Comparison of ENCODE assay signal across 13 mouse cellular contexts in the genomic region with DNA sequence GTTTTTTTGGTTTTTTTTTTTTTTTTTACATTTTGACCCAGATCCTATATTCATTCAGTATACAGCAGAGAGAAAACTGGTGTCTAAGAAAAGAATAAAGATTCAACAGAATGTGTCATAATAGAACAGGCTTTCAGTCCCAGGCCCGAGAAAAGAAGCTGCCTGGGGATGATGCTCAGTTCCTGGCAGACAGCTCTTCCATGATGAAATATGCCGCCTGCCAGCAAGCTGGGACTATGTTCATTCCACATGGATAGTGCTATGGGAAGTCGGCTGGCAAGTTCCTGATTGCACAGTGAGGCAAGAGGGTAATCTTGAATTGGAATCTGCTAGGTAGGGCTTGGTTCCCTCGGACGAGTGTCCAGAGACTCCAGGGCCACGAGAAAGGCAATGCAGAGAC. TPM values are rescaled to one million over a fixed set of nuclear protein-coding genes. Genes with fewer than 3 reads are reported as not detected.
DNase-seq lines count a peak whose midpoint lies in the region; ATAC-seq and TF ChIP-seq lines count a peak whose summit lies in the region.
"Had no signal": no experiment of that assay in that cellular context is flagged by ENCODE, and none has a peak within 500 bp of the region (broad histone marks: within the 10 kb centered on the region; RNA-seq: fewer than 3 reads in every experiment).

No protein-coding gene starts in this region.

- peak; percentile 35 for DNase-seq in brain, embryonic 14.5 days (ENCODE audit: low read depth)
- DNase-seq in frontal cortex, adult 2 months (ENCODE audit: extremely low spot score in 1 of 2, low spot score in 1 of 2), result peak; percentile 1 to 37
- DNase-seq in kidney, postnatal 10 days, result no peak
- DNase-seq: kidney, postnatal 25 days had no signal

- H3K9me3 ChIP-seq in intestine, postnatal 0 days (ENCODE audit: control insufficient read depth), result no peaks in the 10 kb centered on the region
- no peaks in the 10 kb centered on the region for H3K9me3 ChIP-seq in intestine, embryonic 15.5 days
- H3K9me3 ChIP-seq: hindbrain, embryonic 12.5 days; liver, embryonic 12.5 days; megakaryocyte, embryonic 14.5 days; neural tube, embryonic 13.5 days had no signal

- WGBS in intestine, postnatal 0 days, result 73% methylated on average over 6 of the region's 6 CpGs
- WGBS in intestine, embryonic 15.5 days, result 69% methylated on average over 6 of the region's 6 CpGs
- 77% methylated on average over 6 of the region's 6 CpGs for WGBS in macrophage (ENCODE audit: missing documents)

- no peak overlapping the region for H3K9ac ChIP-seq in intestine, postnatal 0 days (ENCODE audit: low read depth, low read length)
- no peak overlapping the region for H3K9ac ChIP-seq in intestine, embryonic 15.5 days
- H3K9ac ChIP-seq: hindbrain, embryonic 12.5 days; liver, embryonic 12.5 days; neural tube, embryonic 13.5 days had no signal

- no peaks in the 10 kb centered on the region for H3K79me2 ChIP-seq in macrophage (ENCODE audit: inconsistent target)

- no peaks in the 10 kb centered on the region for H3K36me3 ChIP-seq in intestine, postnatal 0 days (ENCODE audit: control insufficient read depth, insufficient read depth)
- no peaks in the 10 kb centered on the region for H3K36me3 ChIP-seq in intestine, embryonic 15.5 days
- H3K36me3 ChIP-seq in macrophage (ENCODE audit: inconsistent target), result no peaks in the 10 kb centered on the region
- H3K36me3 ChIP-seq: hindbrain, embryonic 12.5 days; liver, embryonic 12.5 days had no signal

- H3K27ac ChIP-seq in intestine, postnatal 0 days (ENCODE audit: low read depth, low read length), result no peak overlapping the region
- H3K27ac ChIP-seq in intestine, embryonic 15.5 days, result no peak overlapping the region
- peak overlapping the region; percentile 46 for H3K27ac ChIP-seq in macrophage
- H3K27ac ChIP-seq: hindbrain, embryonic 12.5 days; liver, embryonic 12.5 days; neural tube, embryonic 13.5 days had no signal

- no peak overlapping the region for H3K4me2 ChIP-seq in intestine, postnatal 0 days (replicated peaks; ENCODE audit: low read depth)
- H3K4me2 ChIP-seq in intestine, embryonic 15.5 days (replicated peaks), result no peak overlapping the region
- H3K4me2 ChIP-seq: hindbrain, embryonic 12.5 days; liver, embryonic 12.5 days; neural tube, embryonic 13.5 days had no signal

- ATAC-seq in intestine, postnatal 0 days, result peak; percentile 37
- ATAC-seq in intestine, embryonic 15.5 days, result no peak
- ATAC-seq in activated CD4-positive, CD25-positive, alpha-beta regulatory T cell, adult 4 months, result no peak
- ATAC-seq: liver, embryonic 12.5 days had no signal

- no peak overlapping the region for H3K4me3 ChIP-seq in intestine, postnatal 0 days (ENCODE audit: low read depth, low read length)
- no peak overlapping the region for H3K4me3 ChIP-seq in intestine, embryonic 15.5 days (replicated peaks)
- no peak overlapping the region for H3K4me3 ChIP-seq in macrophage (ENCODE audit: inconsistent target)
- H3K4me3 ChIP-seq: erythroblast, embryonic 14.5 days; hindbrain, embryonic 12.5 days; liver, embryonic 12.5 days; megakaryocyte, embryonic 14.5 days; neural tube, embryonic 13.5 days had no signal

- no peaks in the 10 kb centered on the region for H3K4me1 ChIP-seq in intestine, postnatal 0 days (replicated peaks; ENCODE audit: control insufficient read depth, insufficient read depth, low read length)
- H3K4me1 ChIP-seq in intestine, embryonic 15.5 days (replicated peaks), result no peaks in the 10 kb centered on the region
- H3K4me1 ChIP-seq: hindbrain, embryonic 12.5 days; neural tube, embryonic 13.5 days had no signal

- TF ChIP-seq CTCF in intestine, postnatal 0 days (IDR thresholded peaks at IDR 0.05; ENCODE audit: low read depth), result no peak
- TF ChIP-seq CTCF in brain, embryonic 14.5 days (IDR thresholded peaks at IDR 0.05; ENCODE audit: borderline replicate concordance, extremely low read depth, insufficient read depth, insufficient read length), result no peak

- TF ChIP-seq POLR2A in brain, embryonic 14.5 days (IDR thresholded peaks at IDR 0.05; ENCODE audit: borderline replicate concordance, extremely low read depth, insufficient read depth, insufficient read length, poor library complexity, severe bottlenecking), result no peak

- H3K27me3 ChIP-seq in intestine, postnatal 0 days (replicated peaks; ENCODE audit: control insufficient read depth, insufficient read depth, low read length), result no peaks in the 10 kb centered on the region
- H3K27me3 ChIP-seq in intestine, embryonic 15.5 days (replicated peaks), result no peaks in the 10 kb centered on the region
- H3K27me3 ChIP-seq: hindbrain, embryonic 12.5 days; liver, embryonic 12.5 days; megakaryocyte, embryonic 14.5 days; neural tube, embryonic 13.5 days had no signal

RNA-seq across cellular contexts. Expression of a gene that starts 5.1 kb away (rescaled TPM):
- polyA plus RNA-seq in intestine, postnatal 0 days (2015; fragmentation: Nextera tagmentation; extraction: Ambion mirVana), result 3.4 and 3.6 TPM in 2 replicates
- polyA plus RNA-seq in intestine, embryonic 15.5 days (2015; fragmentation: Nextera tagmentation; extraction: Ambion mirVana), result 2.4 and 2.5 TPM in 2 replicates
- 7.1 and 8.5 TPM in 2 replicates for polyA plus RNA-seq in brain, embryonic 14.5 days (2012; rRNA removed)
- 10.6 and 12.6 TPM in 2 replicates for polyA plus RNA-seq in frontal cortex, adult 2 months (2012; rRNA removed)
- total RNA-seq in macrophage (2018; cell fraction: chromatin; rRNA removed), result 10 to 100 TPM in 16 of 26 experiments, 1 to 10 TPM in 9, under 1 TPM in 1; 0.87 to 28.2 (median 12.8) TPM
- 10 to 100 TPM in 1 of 26 experiments, 1 to 10 TPM in 25; 1.6 to 10.1 (median 6.8) TPM for total RNA-seq in macrophage (2018; cell fraction: cytosol; rRNA removed)
- 10 to 100 TPM in 11 of 26 experiments, 1 to 10 TPM in 15; 1.3 to 19.6 (median 9.2) TPM for total RNA-seq in macrophage (2018; cell fraction: nucleus; rRNA removed)
- polyA plus RNA-seq in macrophage (2018), result 3.3 to 8.8 TPM (median 6.5 TPM) in 3 replicates
- polyA plus RNA-seq in activated CD4-positive, CD25-positive, alpha-beta regulatory T cell, adult 4 months (2017; shearing (Covaris generic)), result 1 to 10 TPM in 1 of 2 experiments, under 1 TPM in 1; 0.98 to 1.3 TPM
- polyA plus RNA-seq: erythroblast, embryonic 14.5 days had no signal

RNA-seq across cellular contexts. Expression of a gene that starts 42.0 kb away (rescaled TPM):
- 230 and 233 TPM in 2 replicates for polyA plus RNA-seq in intestine, postnatal 0 days (2015; fragmentation: Nextera tagmentation; extraction: Ambion mirVana)
- 203 and 215 TPM in 2 replicates for polyA plus RNA-seq in intestine, embryonic 15.5 days (2015; fragmentation: Nextera tagmentation; extraction: Ambion mirVana)
- 335 and 340 TPM in 2 replicates for polyA plus RNA-seq in brain, embryonic 14.5 days (2012; rRNA removed)
- polyA plus RNA-seq in frontal cortex, adult 2 months (2012; rRNA removed), result 250 and 295 TPM in 2 replicates
- 10 to 100 TPM in 1 of 26 experiments, 1 to 10 TPM in 25; 1.2 to 25.2 (median 4.5) TPM for total RNA-seq in macrophage (2018; cell fraction: chromatin; rRNA removed)
- total RNA-seq in macrophage (2018; cell fraction: cytosol; rRNA removed), result 10 to 100 TPM; 54.9 to 99.9 (median 75.4) TPM
- total RNA-seq in macrophage (2018; cell fraction: nucleus; rRNA removed), result 10 to 100 TPM; 12.2 to 56.9 (median 31.4) TPM
- polyA plus RNA-seq in macrophage (2018), result 66.4 to 99.8 TPM (median 83.3 TPM) in 3 replicates
- 10 to 100 TPM; 61.9 to 69.7 TPM for polyA plus RNA-seq in activated CD4-positive, CD25-positive, alpha-beta regulatory T cell, adult 4 months (2017; shearing (Covaris generic))
